Mouse (Mus musculus) myocyte (in vitro differentiated cells): Measurements from ENCODE around the gene Ccdc154.

ENCODE experiments used
- E2F4 ChIP-seq: IDR thresholded peaks from one replicate; pipeline ENCODE4 v1.6.1; 2011; ENCODE audit warnings: mild to moderate bottlenecking, control low read depth, moderate library complexity; ENCODE audit not compliant: insufficient read depth
- MAX ChIP-seq: IDR thresholded peaks from one replicate; pipeline ENCODE4 v1.6.1; 2011; ENCODE audit warnings: low read depth, mild to moderate bottlenecking, control low read depth
- MYOD1 ChIP-seq, 3 experiments: IDR thresholded peaks; one replicate each; pipeline ENCODE4 v1.6.1; 2011; ENCODE audit warnings: control low read depth in 2 of 3, low read depth in 2 of 3, mild to moderate bottlenecking in 2 of 3, moderate library complexity in 1 of 3; ENCODE audit not compliant: insufficient read length in 2 of 3, control insufficient read depth in 1 of 3
- MYOG ChIP-seq, 3 experiments: IDR thresholded peaks; one replicate each; pipeline ENCODE4 v1.6.1; 2011; ENCODE audit warnings: control low read depth in 2 of 3, low read depth in 2 of 3, mild to moderate bottlenecking in 2 of 3; ENCODE audit not compliant: insufficient read length in 2 of 3, control insufficient read depth in 1 of 3, insufficient read depth in 1 of 3
- POLR2A ChIP-seq: IDR thresholded peaks from one replicate; pipeline ENCODE4 v1.6.1; 2011; ENCODE audit warnings: low read depth, mild to moderate bottlenecking, control low read depth, moderate library complexity; ENCODE audit not compliant: insufficient read length
- POLR2AphosphoS2 ChIP-seq: IDR thresholded peaks from one replicate; pipeline ENCODE4 v1.6.1; 2011; ENCODE audit warnings: low read depth, control low read depth; ENCODE audit not compliant: insufficient read length
- SRF ChIP-seq: IDR thresholded peaks from one replicate; pipeline ENCODE4 v1.6.1; 2011; ENCODE audit warnings: low read depth; ENCODE audit not compliant: control insufficient read depth, insufficient read length
- TCF12 ChIP-seq: IDR thresholded peaks from one replicate; pipeline ENCODE4 v1.6.1; 2011; ENCODE audit warnings: mild to moderate bottlenecking, control low read depth; ENCODE audit not compliant: poor library complexity, insufficient read depth, severe bottlenecking
- USF1 ChIP-seq: IDR thresholded peaks from one replicate; pipeline ENCODE4 v1.6.1; 2011; ENCODE audit warnings: low read depth, mild to moderate bottlenecking, control low read depth, moderate library complexity

GRCm38 (mm10) chr17:25220746-25221145 is 58.5 kb downstream of the Ccdc154 start:
- TF ChIP-seq E2F4 (no peak), USF1 (no peak), POLR2A (no peak), MYOG (IDR thresholded peaks at IDR 0.05; ENCODE audit: control insufficient read depth in 1 of 3, insufficient read depth in 1 of 3, insufficient read length in 2 of 3, low read depth in 2 of 3) (no peak), POLR2AphosphoS2 (no peak), MYOD1 (IDR thresholded peaks at IDR 0.05; ENCODE audit: control insufficient read depth in 1 of 3, insufficient read length in 2 of 3, low read depth in 2 of 3) (no peak), MAX (no peak), TCF12 (no peak), SRF (no peak)
